Mouse (Mus musculus): Measurements from ENCODE around the gene Gm21560. TPM values are rescaled to one million over a fixed set of nuclear protein-coding genes. Genes with fewer than 3 reads are reported as not detected.
"Not testable (repeated sequence)": the region's sequence is repeated elsewhere in the genome, so short reads cannot be mapped to it uniquely, and the experiment has no call there.

Gm21560 gene
- polyA plus RNA-seq (2016; fragmentation: Nextera tagmentation; extraction: Ambion mirVana) = not detected in 2 replicates

DNA sequence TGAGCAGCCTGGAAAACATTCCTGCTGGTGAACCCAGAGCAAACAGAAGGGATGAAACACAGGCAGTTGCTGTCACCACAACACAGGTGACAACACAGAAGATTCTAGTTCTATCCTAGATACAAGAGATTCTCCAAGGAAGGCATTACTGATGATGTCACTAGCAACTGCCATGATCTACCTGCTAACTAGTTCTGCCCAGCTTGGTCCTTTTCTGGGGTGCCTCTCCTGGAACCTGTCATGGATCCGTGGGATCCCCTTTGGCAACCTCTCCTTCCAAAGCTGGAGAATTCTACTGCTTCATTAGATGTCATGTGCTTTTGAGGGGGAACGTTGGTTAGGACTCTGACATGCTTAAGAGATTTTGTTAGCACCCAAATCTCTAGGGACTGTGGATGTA, at the start of gene Gm21560:
Gm21560 (minus strand) TSS at position 101 of the 400 bp plus-strand sequence.
- H3K27ac ChIP-seq (replicated peaks); H3K36me3 ChIP-seq (replicated peaks); H3K4me1 ChIP-seq; H3K4me3 ChIP-seq; H3K27me3 ChIP-seq (replicated peaks; ENCODE audit: low read depth, poor library complexity, severe bottlenecking); DNase-seq (ENCODE audit: low spot score); H3K9me3 ChIP-seq: not testable (repeated sequence)
- 73% methylated on average over 2 of the region's 2 CpGs for WGBS

DNA sequence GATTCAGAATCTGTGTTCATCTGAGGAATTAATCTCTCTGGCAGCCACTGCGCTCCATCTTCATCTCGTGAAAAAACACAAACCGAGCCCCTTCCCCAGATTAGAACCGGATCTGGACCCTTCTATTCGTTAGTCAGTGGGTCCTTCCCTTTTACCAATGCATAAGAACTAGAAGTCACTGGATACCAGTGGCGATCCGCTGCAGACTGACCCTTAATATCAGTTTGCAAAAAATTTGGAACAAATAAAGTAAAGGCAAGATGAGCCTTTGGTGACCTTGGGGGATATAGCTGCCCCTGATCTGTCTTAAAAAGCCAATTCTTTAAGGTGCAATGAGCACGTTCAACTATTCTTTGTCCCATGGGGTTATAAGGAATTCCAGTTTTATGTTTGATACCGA, 55.6 kb downstream of the Gm21560 start:
- 86% methylated on average over 7 of the region's 9 CpGs for WGBS
- not testable (repeated sequence) for DNase-seq (ENCODE audit: low spot score); H3K36me3 ChIP-seq (replicated peaks); H3K27ac ChIP-seq (replicated peaks); H3K4me3 ChIP-seq; H3K9me3 ChIP-seq; H3K27me3 ChIP-seq (replicated peaks; ENCODE audit: low read depth, poor library complexity, severe bottlenecking); H3K4me1 ChIP-seq

DNA sequence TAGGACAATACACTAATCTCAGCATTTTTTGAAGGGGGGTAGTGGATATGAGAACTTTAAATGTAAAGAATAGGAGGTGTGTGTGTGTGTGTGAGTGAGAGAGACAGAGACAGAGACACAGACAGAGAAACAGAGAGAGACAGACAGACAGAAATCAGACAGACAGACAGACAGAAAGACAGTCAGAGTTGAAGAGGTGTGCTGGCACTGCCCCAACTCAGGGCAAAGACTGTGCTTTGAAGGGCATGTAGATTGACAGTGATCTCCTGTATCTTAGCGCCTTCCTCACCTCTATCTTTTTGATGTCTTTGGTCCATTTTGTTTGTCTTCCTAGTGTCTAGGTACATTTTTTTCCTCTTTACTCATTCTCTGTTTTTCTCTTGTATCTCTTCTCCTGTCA, 58.0 kb downstream of the Gm21560 start:
- H3K9me3 ChIP-seq; H3K4me3 ChIP-seq; H3K27me3 ChIP-seq (replicated peaks; ENCODE audit: low read depth, poor library complexity, severe bottlenecking); H3K27ac ChIP-seq (replicated peaks); DNase-seq (ENCODE audit: low spot score); H3K4me1 ChIP-seq; H3K36me3 ChIP-seq (replicated peaks): not testable (repeated sequence)
- 100% methylated on average over 1 of the region's 1 CpGs for WGBS

Other genes starting within 250 kb of the Gm21560 start
- not detected in 2 replicates for gene Gm3453, start 240.2 kb downstream of the Gm21560 start, polyA plus RNA-seq (2016; fragmentation: Nextera tagmentation; extraction: Ambion mirVana)
- gene Gm6337, start 161.0 kb downstream of the Gm21560 start, polyA plus RNA-seq (2016; fragmentation: Nextera tagmentation; extraction: Ambion mirVana) = not detected in 2 replicates
- gene Gm8206, start 125.3 kb downstream of the Gm21560 start, polyA plus RNA-seq (2016; fragmentation: Nextera tagmentation; extraction: Ambion mirVana) = 0.87 and 1.3 TPM in 2 replicates
- 2.9 and 3.1 TPM in 2 replicates for gene Gm3468, start 110.6 kb downstream of the Gm21560 start, polyA plus RNA-seq (2016; fragmentation: Nextera tagmentation; extraction: Ambion mirVana)
- gene Gm3476, start 93.5 kb downstream of the Gm21560 start, polyA plus RNA-seq (2016; fragmentation: Nextera tagmentation; extraction: Ambion mirVana) = not detected in 2 replicates
- 1.9 and 2.2 TPM in 2 replicates for gene Gm3411, start 68.0 kb upstream of the Gm21560 start, polyA plus RNA-seq (2016; fragmentation: Nextera tagmentation; extraction: Ambion mirVana)
- not detected in 2 replicates for gene Gm21103, start 85.6 kb upstream of the Gm21560 start, polyA plus RNA-seq (2016; fragmentation: Nextera tagmentation; extraction: Ambion mirVana)
- not detected in 2 replicates for gene Gm3618, start 124.4 kb upstream of the Gm21560 start, polyA plus RNA-seq (2016; fragmentation: Nextera tagmentation; extraction: Ambion mirVana)
- not detected in 2 replicates for gene Gm16440, start 171.0 kb upstream of the Gm21560 start, polyA plus RNA-seq (2016; fragmentation: Nextera tagmentation; extraction: Ambion mirVana)
- gene Gm3591, start 193.2 kb upstream of the Gm21560 start, polyA plus RNA-seq (2016; fragmentation: Nextera tagmentation; extraction: Ambion mirVana) = 1.8 and 2.1 TPM in 2 replicates
- gene Gm3594, start 225.3 kb upstream of the Gm21560 start, polyA plus RNA-seq (2016; fragmentation: Nextera tagmentation; extraction: Ambion mirVana) = not detected in 2 replicates